Mouse (Mus musculus): ENCODE results near the gene Oog1. TPM values are rescaled to one million over a fixed set of nuclear protein-coding genes. Genes with fewer than 3 reads are reported as not detected.

The Oog1 gene
- polyA plus RNA-seq (2012; rRNA removed), result not detected in 2 replicates

GRCm38 (mm10) chr12:87602388-87602787 is at the start of gene Oog1:
Gene Oog1, plus strand, starts transcription at chr12:87602688.

GRCm38 (mm10) chr12:87618569-87618968 is 16.1 kb downstream of the Oog1 start, which contains the start of gene Gm4027:
Gene Gm4027, plus strand, starts transcription at chr12:87618869.

GRCm38 (mm10) chr12:87644520-87644919 is 42.0 kb downstream of the Oog1 start, which contains the start of gene Gm16381:
Gene Gm16381, minus strand, starts transcription at chr12:87644620.

Other genes with a start within 250 kb of the Oog1 start
- 13.5 and 14.3 TPM in 2 replicates for gene Sptlc2, start 214.3 kb upstream of the Oog1 start, polyA plus RNA-seq (2012; rRNA removed)
- 32.5 and 32.8 TPM in 2 replicates for gene Slirp, start 158.8 kb upstream of the Oog1 start, polyA plus RNA-seq (2012; rRNA removed)
- 12.8 and 17.1 TPM in 2 replicates for gene Alkbh1, start 158.7 kb upstream of the Oog1 start, polyA plus RNA-seq (2012; rRNA removed)
- 15.4 and 15.6 TPM in 2 replicates for gene Snw1, start 130.4 kb upstream of the Oog1 start, polyA plus RNA-seq (2012; rRNA removed)
- not detected in 2 replicates for gene Gm5788, start 108.0 kb upstream of the Oog1 start, polyA plus RNA-seq (2012; rRNA removed)
- gene Gm8300, start 88.4 kb upstream of the Oog1 start, polyA plus RNA-seq (2012; rRNA removed), result not detected in 2 replicates
- not detected in 2 replicates for gene Gm4027, start 16.2 kb downstream of the Oog1 start, polyA plus RNA-seq (2012; rRNA removed)
- gene Gm16381, start 41.9 kb downstream of the Oog1 start, polyA plus RNA-seq (2012; rRNA removed), result not detected in 2 replicates
- not detected in 2 replicates for gene Gm21319, start 173.1 kb downstream of the Oog1 start, polyA plus RNA-seq (2012; rRNA removed)
- not detected in 2 replicates for gene Gm21936, start 192.8 kb downstream of the Oog1 start, polyA plus RNA-seq (2012; rRNA removed)
- 0.01 and 0.20 TPM in 2 replicates for gene BB287469, start 213.9 kb downstream of the Oog1 start, polyA plus RNA-seq (2012; rRNA removed)
- gene Gm2001, start 239.7 kb downstream of the Oog1 start, polyA plus RNA-seq (2012; rRNA removed), result not detected in 2 replicates